Mouse (Mus musculus): ENCODE measurements around the gene Cnpy2. TPM values are rescaled to one million over a fixed set of nuclear protein-coding genes. Genes with fewer than 3 reads are reported as not detected.

Cnpy2 gene
- 20.6 TPM for polyA plus RNA-seq (2014; fragmentation: Illumina TruSeq; extraction: RNeasy Lipid Tissue Mini Kit (QIAGEN cat#74804); ENCODE audit: low replicate concordance)

DNA sequence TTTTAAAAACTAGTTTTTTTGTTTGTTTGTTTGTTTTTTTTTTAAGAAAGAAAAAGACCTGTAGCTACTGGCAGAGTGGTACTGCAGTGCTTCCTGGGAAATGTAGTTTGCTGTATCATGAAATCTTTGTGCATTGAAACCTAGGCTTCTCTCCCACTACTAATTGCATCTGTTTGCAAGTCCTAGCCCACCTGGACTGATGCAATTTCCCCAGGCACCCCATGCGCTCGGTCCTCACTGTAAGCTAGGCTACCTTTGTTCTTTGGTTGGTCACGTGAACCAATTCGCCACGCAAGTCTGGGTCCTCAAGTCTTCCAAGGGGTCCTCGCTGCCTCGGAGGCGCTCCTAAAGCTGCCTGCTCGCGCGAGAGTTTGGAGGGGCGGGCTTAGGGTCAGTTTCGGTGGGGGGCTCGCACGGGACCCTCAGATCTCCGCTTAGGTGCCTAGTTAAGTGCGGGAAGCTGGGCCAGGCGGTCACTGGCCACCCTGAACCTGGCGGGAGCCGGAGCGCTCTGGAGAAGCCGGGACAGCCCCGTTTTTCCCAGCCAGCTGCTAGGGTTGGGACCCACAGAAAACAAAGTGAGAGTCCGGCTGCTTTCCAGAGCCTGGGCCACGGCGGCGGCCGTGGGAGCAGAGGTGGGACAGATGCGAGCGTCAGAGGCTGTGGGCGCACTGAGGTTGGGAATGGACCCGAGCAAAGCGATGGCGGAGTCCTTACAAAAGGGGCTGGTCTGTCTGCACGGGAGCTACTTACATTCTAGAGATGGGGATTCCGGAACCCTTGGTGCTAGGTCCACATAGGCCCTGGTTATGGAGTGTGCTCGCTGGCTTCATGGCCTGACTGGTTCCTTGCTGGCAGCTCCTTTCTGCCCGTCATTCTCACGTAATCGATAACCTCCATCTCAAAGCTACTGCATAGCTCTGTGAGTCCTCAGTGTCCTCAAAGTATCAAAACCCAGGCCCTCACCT, at the start of gene Cnpy2:
TSS of gene Cnpy2 (plus strand) at position 319 of the 968 bp plus-strand sequence.

DNA sequence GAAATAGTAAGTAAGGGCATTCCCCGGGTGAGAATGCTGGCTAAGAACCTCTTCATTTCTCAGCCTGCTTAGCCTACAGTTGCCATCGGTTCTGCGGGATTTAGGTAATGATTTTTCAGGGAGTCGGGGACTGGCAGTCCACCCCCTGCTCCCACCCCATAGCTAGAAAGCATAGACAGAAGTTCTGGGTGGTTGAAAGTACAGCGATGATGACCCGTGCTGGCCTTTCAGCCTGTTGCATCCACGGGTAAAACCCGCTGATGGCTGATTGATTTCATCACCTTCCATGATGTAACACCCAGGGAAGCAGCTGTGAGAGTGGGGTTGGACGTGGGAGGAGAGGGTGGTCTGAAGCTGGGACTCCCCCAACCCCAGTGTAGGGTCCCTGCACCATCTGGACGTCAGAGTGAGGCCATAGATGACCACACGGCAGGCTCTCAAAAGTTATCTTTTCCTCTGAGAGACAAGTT, 23.5 kb upstream of the Cnpy2 start, which contains the start of gene Il23a:
TSS of gene Il23a (minus strand) at position 51 of the 470 bp plus-strand sequence.

DNA sequence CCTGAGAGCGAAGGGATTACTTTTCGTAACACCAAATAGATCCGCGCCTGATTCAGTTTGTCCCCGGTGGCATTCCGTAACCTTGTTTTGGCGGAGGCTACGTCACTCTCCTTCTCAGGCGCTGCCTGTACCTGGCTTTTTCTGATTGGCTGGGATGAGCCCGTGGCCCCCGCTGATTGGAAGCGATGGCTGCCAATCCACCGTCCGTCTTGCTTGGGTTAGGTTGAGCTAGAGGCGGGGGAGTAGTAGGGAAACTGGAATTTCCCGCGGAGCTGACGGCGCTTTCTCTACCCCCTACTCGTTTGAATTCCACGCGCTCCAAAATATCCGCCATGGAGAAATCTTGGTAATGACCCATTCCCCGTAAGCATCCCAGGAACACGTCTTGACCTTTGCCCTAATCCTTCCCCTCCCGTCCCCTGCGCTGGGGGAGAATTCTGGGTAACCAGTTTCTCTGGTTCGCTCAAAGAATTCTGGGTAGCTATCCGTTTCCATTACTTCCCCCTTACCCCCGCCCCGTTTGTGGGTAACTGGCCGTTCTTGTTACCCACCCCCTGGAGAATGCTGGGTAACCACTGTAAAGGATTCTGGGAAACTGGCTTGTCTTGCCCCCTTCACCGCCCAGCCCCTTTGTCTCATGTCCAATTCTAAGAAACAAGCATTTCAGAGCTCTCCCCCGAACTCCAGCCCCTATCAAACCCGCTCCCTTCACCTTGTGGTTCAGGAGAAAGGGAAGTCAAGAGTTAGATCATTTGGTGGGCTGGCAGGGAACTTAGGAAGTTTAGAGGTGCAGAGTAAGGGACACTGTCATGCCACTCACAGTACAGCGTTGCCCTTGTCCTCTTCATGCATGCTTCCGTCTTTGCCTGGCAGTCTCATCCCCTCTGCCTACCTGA, 18.9 kb upstream of the Cnpy2 start, which contains the start of gene Pan2:
TSS of gene Pan2 (plus strand) at position 210 of the 896 bp plus-strand sequence.

DNA sequence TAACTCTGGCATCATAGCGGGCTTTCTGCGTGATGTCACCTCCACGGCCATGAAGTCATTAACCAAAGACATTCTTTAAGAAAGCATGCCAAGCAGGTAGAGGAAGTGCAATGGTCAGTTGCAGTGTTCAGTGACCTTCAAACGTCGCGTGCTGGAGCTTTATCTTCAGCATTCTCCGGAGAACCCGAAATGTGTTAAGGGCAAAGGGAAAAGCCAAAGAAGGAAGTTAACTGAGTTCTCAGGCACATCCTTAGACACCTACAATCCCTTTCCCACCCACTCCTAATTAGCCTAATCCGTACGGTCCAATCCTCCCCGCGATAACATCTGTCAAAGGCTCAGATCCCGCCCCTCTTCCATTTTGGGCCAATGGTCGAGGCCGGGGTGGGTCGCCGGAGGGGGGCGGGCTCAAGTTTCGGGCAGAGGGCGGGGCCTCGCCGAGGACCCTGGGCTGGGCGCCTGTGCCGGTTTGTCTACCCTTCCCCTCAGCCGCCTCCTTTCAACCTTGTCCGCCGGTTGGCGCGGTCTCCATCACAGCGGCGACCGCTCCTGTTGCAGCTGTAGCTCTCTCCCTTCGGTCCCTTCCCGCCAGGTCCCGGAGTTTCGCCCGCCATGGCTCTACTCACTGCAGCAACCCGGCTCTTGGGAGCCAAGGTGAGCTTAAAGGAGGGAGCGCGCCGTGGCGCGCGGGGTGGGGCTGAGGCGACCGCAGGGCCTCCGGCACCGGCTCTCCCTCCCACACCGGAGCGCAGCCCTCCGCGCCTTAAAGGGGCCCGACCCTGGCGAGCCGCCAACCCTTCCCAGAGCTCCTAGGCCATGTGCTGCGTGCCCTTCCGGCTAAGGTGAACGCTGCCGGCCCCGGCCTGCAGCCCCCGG, 15.3 kb downstream of the Cnpy2 start, which contains the start of gene Cs:
TSS of gene Cs (plus strand) at position 429 of the 876 bp plus-strand sequence.

DNA sequence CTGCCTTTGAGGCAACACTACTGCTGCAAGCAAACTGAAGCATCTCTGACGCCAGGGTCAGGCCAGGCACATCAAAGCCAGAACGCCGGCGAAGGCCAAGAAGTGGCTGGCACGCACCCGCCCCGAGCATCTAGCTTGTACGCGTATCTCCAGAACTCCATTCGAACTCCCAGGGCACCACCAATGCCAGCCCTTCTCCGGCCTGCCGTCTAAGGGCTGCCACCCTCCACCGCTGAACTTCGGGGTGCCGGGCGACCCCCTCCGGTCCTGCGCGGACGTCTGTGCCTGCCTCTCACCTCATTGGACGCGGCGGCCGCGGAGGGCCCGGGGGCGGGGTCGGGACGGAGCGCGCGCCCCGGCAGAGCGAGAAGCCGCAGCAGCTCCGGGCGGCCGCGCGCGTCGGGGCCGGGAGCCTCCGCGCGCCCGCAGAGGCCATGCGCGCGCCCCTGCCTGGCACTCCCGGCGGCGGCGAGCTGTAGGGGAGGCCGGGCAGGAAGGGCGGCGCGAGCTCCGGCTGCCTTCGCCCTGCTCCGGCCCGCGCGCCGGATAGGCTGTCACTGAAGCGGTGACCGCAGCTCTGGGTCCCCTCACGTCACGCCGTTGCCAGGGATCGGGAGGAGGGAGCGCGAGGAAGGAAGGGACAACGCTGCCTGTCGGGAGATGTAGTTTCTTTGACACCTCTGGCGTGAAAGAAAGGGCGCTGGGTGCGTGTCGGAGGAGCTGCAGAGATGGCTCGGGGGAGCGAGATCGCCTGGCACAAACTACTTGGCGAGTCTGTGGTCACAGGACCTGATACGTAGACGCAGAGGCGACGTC, 46.4 kb downstream of the Cnpy2 start, which contains the start of gene Coq10a:
TSS of gene Coq10a (minus strand) at position 596 of the 816 bp plus-strand sequence.

DNA sequence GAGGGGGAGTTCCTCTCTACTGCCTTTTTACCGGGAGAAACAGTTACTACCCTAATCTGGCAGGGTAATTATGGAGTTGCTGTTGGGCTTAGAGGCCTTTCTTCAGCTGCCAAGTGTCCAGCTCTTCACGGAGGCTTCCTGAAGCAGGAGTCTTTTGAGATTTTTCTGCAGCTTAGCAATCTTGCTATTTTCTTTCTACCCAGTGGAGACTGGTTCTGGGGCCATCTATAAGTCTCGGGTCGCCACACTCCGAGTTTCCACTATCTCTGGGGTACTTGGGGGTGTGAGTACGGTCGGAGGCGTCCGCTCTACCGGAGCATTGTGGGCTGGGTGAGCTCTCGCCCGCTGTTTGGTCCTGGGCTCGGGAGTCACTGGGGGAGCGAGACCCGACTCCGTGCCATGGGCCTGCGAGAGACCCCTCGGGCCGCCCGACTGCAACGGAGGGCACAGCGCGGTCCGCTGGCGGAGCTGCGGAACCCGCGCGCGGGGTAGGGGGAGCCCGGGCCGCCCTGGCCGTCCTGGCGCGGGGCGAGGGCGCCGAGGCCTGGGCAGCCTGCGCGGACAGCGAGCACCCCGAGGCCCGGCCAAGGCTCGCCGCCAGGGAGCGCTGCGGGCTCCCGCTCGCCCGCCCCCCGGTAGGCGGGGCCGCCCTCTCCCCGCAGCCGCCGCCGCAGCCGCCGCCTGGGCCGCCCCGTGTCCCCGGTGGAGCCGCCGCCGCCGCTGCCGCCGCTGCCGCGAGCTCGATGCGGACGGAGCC, 54.4 kb downstream of the Cnpy2 start, which contains the start of gene Ankrd52:
TSS of gene Ankrd52 (plus strand) at position 661 of the 757 bp plus-strand sequence.

Other genes with a start within 250 kb of the Cnpy2 start
- 821 TPM for gene Atp5b, start 239.2 kb upstream of the Cnpy2 start, polyA plus RNA-seq (2014; fragmentation: Illumina TruSeq; extraction: RNeasy Lipid Tissue Mini Kit (QIAGEN cat#74804); ENCODE audit: low replicate concordance)
- gene Baz2a, start 230.9 kb upstream of the Cnpy2 start, polyA plus RNA-seq (2014; fragmentation: Illumina TruSeq; extraction: RNeasy Lipid Tissue Mini Kit (QIAGEN cat#74804); ENCODE audit: low replicate concordance): 16.8 TPM
- 4.7 TPM for gene Rbms2, start 142.2 kb upstream of the Cnpy2 start, polyA plus RNA-seq (2014; fragmentation: Illumina TruSeq; extraction: RNeasy Lipid Tissue Mini Kit (QIAGEN cat#74804); ENCODE audit: low replicate concordance)
- 0.59 TPM for gene Gls2, start 128.0 kb upstream of the Cnpy2 start, polyA plus RNA-seq (2014; fragmentation: Illumina TruSeq; extraction: RNeasy Lipid Tissue Mini Kit (QIAGEN cat#74804); ENCODE audit: low replicate concordance)
- gene Spryd4, start 110.7 kb upstream of the Cnpy2 start, polyA plus RNA-seq (2014; fragmentation: Illumina TruSeq; extraction: RNeasy Lipid Tissue Mini Kit (QIAGEN cat#74804); ENCODE audit: low replicate concordance): 13.5 TPM
- not detected for gene Mip, start 96.6 kb upstream of the Cnpy2 start, polyA plus RNA-seq (2014; fragmentation: Illumina TruSeq; extraction: RNeasy Lipid Tissue Mini Kit (QIAGEN cat#74804); ENCODE audit: low replicate concordance)
- gene Timeless, start 90.4 kb upstream of the Cnpy2 start, polyA plus RNA-seq (2014; fragmentation: Illumina TruSeq; extraction: RNeasy Lipid Tissue Mini Kit (QIAGEN cat#74804); ENCODE audit: low replicate concordance): 1.4 TPM
- 0.41 TPM for gene Apon, start 68.4 kb upstream of the Cnpy2 start, polyA plus RNA-seq (2014; fragmentation: Illumina TruSeq; extraction: RNeasy Lipid Tissue Mini Kit (QIAGEN cat#74804); ENCODE audit: low replicate concordance)
- not detected for gene Apof, start 53.8 kb upstream of the Cnpy2 start, polyA plus RNA-seq (2014; fragmentation: Illumina TruSeq; extraction: RNeasy Lipid Tissue Mini Kit (QIAGEN cat#74804); ENCODE audit: low replicate concordance)
- gene Stat2, start 51.9 kb upstream of the Cnpy2 start, polyA plus RNA-seq (2014; fragmentation: Illumina TruSeq; extraction: RNeasy Lipid Tissue Mini Kit (QIAGEN cat#74804); ENCODE audit: low replicate concordance): 12.8 TPM
- 0.48 TPM for gene Il23a, start 23.7 kb upstream of the Cnpy2 start, polyA plus RNA-seq (2014; fragmentation: Illumina TruSeq; extraction: RNeasy Lipid Tissue Mini Kit (QIAGEN cat#74804); ENCODE audit: low replicate concordance)
- 8.3 TPM for gene Pan2, start 19.1 kb upstream of the Cnpy2 start, polyA plus RNA-seq (2014; fragmentation: Illumina TruSeq; extraction: RNeasy Lipid Tissue Mini Kit (QIAGEN cat#74804); ENCODE audit: low replicate concordance)
- gene Cs, start 15.3 kb downstream of the Cnpy2 start, polyA plus RNA-seq (2014; fragmentation: Illumina TruSeq; extraction: RNeasy Lipid Tissue Mini Kit (QIAGEN cat#74804); ENCODE audit: low replicate concordance): 247 TPM
- gene Coq10a, start 46.5 kb downstream of the Cnpy2 start, polyA plus RNA-seq (2014; fragmentation: Illumina TruSeq; extraction: RNeasy Lipid Tissue Mini Kit (QIAGEN cat#74804); ENCODE audit: low replicate concordance): 13.4 TPM
- 4.7 TPM for gene Ankrd52, start 54.7 kb downstream of the Cnpy2 start, polyA plus RNA-seq (2014; fragmentation: Illumina TruSeq; extraction: RNeasy Lipid Tissue Mini Kit (QIAGEN cat#74804); ENCODE audit: low replicate concordance)
- 0.78 TPM for gene Slc39a5, start 78.8 kb downstream of the Cnpy2 start, polyA plus RNA-seq (2014; fragmentation: Illumina TruSeq; extraction: RNeasy Lipid Tissue Mini Kit (QIAGEN cat#74804); ENCODE audit: low replicate concordance)
- gene Nabp2, start 89.0 kb downstream of the Cnpy2 start, polyA plus RNA-seq (2014; fragmentation: Illumina TruSeq; extraction: RNeasy Lipid Tissue Mini Kit (QIAGEN cat#74804); ENCODE audit: low replicate concordance): 10.6 TPM
- gene Rnf41, start 89.2 kb downstream of the Cnpy2 start, polyA plus RNA-seq (2014; fragmentation: Illumina TruSeq; extraction: RNeasy Lipid Tissue Mini Kit (QIAGEN cat#74804); ENCODE audit: low replicate concordance): 5.2 TPM
- gene Smarcc2, start 136.8 kb downstream of the Cnpy2 start, polyA plus RNA-seq (2014; fragmentation: Illumina TruSeq; extraction: RNeasy Lipid Tissue Mini Kit (QIAGEN cat#74804); ENCODE audit: low replicate concordance): 35.8 TPM
- gene Myl6, start 171.7 kb downstream of the Cnpy2 start, polyA plus RNA-seq (2014; fragmentation: Illumina TruSeq; extraction: RNeasy Lipid Tissue Mini Kit (QIAGEN cat#74804); ENCODE audit: low replicate concordance): 27.1 TPM
- not detected for gene Myl6b, start 176.2 kb downstream of the Cnpy2 start, polyA plus RNA-seq (2014; fragmentation: Illumina TruSeq; extraction: RNeasy Lipid Tissue Mini Kit (QIAGEN cat#74804); ENCODE audit: low replicate concordance)
- gene Esyt1, start 203.4 kb downstream of the Cnpy2 start, polyA plus RNA-seq (2014; fragmentation: Illumina TruSeq; extraction: RNeasy Lipid Tissue Mini Kit (QIAGEN cat#74804); ENCODE audit: low replicate concordance): 1.9 TPM
- gene Zc3h10, start 225.3 kb downstream of the Cnpy2 start, polyA plus RNA-seq (2014; fragmentation: Illumina TruSeq; extraction: RNeasy Lipid Tissue Mini Kit (QIAGEN cat#74804); ENCODE audit: low replicate concordance): 0.85 TPM
- 15.5 TPM for gene Rpl41, start 226.8 kb downstream of the Cnpy2 start, polyA plus RNA-seq (2014; fragmentation: Illumina TruSeq; extraction: RNeasy Lipid Tissue Mini Kit (QIAGEN cat#74804); ENCODE audit: low replicate concordance)
- gene Pa2g4, start 243.5 kb downstream of the Cnpy2 start, polyA plus RNA-seq (2014; fragmentation: Illumina TruSeq; extraction: RNeasy Lipid Tissue Mini Kit (QIAGEN cat#74804); ENCODE audit: low replicate concordance): 72.6 TPM